In genomic region chr15:99094631-99095270, GRCm38 (mm10) we compare ENCODE assay signal across 9 mouse cellular contexts. TPM values are rescaled to one million over a fixed set of nuclear protein-coding genes. Genes with fewer than 3 reads are reported as not detected.
DNase-seq lines count a peak whose midpoint lies in the region; ATAC-seq and TF ChIP-seq lines count a peak whose summit lies in the region.
"Had no signal": no experiment of that assay in that cellular context is flagged by ENCODE, and none has a peak within 500 bp of the region (broad histone marks: within the 10 kb centered on the region; RNA-seq: fewer than 3 reads in every experiment).

No protein-coding gene starts in this region.

- peak; percentile 61 for ATAC-seq in hindbrain, embryonic 11.5 days (ENCODE audit: low FRiP score)
- 0 out of 2 replicates have a peak, but pooled peaks have one; percentile 40 for ATAC-seq in midbrain, embryonic 16.5 days

- no peak for DNase-seq in layer of hippocampus, adult 2 months (ENCODE audit: low spot score in 2 of 2)
- no peak for DNase-seq in layer of hippocampus, postnatal 25 days (ENCODE audit: extremely low spot score in 1 of 2, low spot score in 1 of 2)
- DNase-seq in embryonic facial prominence, embryonic 10.5 days (ENCODE audit: low spot score): peak; percentile 53
- DNase-seq in hindbrain, embryonic 11.5 days (ENCODE audit: low spot score): peak; percentile 80
- no peak for DNase-seq in thymus, postnatal 14 days
- no peak for DNase-seq in gastrocnemius, postnatal 10 days
- DNase-seq in left cerebral cortex, adult 9 months (ENCODE audit: low spot score in 2 of 2): no peak

- H3K27ac ChIP-seq in layer of hippocampus, adult 2 months: no peak overlapping the region
- no peak overlapping the region for H3K27ac ChIP-seq in embryonic facial prominence, embryonic 10.5 days (replicated peaks)
- peak overlapping the region; percentile 69 for H3K27ac ChIP-seq in hindbrain, embryonic 11.5 days (ENCODE audit: low read depth, low read length)
- no peak overlapping the region for H3K27ac ChIP-seq in midbrain, embryonic 16.5 days (ENCODE audit: low read length)

- H3K4me2 ChIP-seq in hindbrain, embryonic 11.5 days (replicated peaks; ENCODE audit: low read depth, low read length): peak overlapping the region; percentile 32
- H3K4me2 ChIP-seq in midbrain, embryonic 16.5 days (ENCODE audit: low read length): peak overlapping the region; percentile 7; the same call in 1 of the 2 replicates

- no peaks in the 10 kb centered on the region for H3K36me3 ChIP-seq in embryonic facial prominence, embryonic 10.5 days (replicated peaks)
- no peaks in the 10 kb centered on the region for H3K36me3 ChIP-seq in hindbrain, embryonic 11.5 days (ENCODE audit: control insufficient read depth, insufficient read depth, low read length)
- H3K36me3 ChIP-seq in midbrain, embryonic 16.5 days (ENCODE audit: control insufficient read depth, insufficient read depth, low read length): no peaks in the 10 kb centered on the region

- H3K27me3 ChIP-seq in embryonic facial prominence, embryonic 10.5 days (replicated peaks; ENCODE audit: low read depth, poor library complexity, severe bottlenecking): peaks cover 98% of the 10 kb centered on the region
- H3K27me3 ChIP-seq in hindbrain, embryonic 11.5 days (ENCODE audit: control insufficient read depth, insufficient read depth, low read length): peaks cover 49% of the 10 kb centered on the region
- H3K27me3 ChIP-seq in midbrain, embryonic 16.5 days (ENCODE audit: control insufficient read depth, insufficient read depth, low read depth, low read length): peaks cover 27% of the 10 kb centered on the region

- no peak overlapping the region for H3K9ac ChIP-seq in hindbrain, embryonic 11.5 days (ENCODE audit: low read depth, low read length)
- no peak overlapping the region for H3K9ac ChIP-seq in midbrain, embryonic 16.5 days (ENCODE audit: low read depth, low read length)

- peak; percentile 17; the same call in 1 of the 2 replicates for TF ChIP-seq CTCF in layer of hippocampus, adult 2 months (conservative IDR thresholded peaks at IDR 0.05)

- H3K4me1 ChIP-seq in embryonic facial prominence, embryonic 10.5 days: peaks cover 85% of the 10 kb centered on the region
- H3K4me1 ChIP-seq in hindbrain, embryonic 11.5 days (replicated peaks; ENCODE audit: control insufficient read depth, insufficient read depth, low read length): peaks cover 32% of the 10 kb centered on the region
- peaks cover 37% of the 10 kb centered on the region for H3K4me1 ChIP-seq in midbrain, embryonic 16.5 days (ENCODE audit: control insufficient read depth, insufficient read depth, low read length)

- H3K4me3 ChIP-seq in layer of hippocampus, adult 2 months: no peak overlapping the region
- H3K4me3 ChIP-seq in embryonic facial prominence, embryonic 10.5 days: peak overlapping the region; percentile 41
- peak overlapping the region; percentile 13; the same call in 1 of the 2 replicates for H3K4me3 ChIP-seq in hindbrain, embryonic 11.5 days (ENCODE audit: low read depth, low read length)
- no peak overlapping the region for H3K4me3 ChIP-seq in midbrain, embryonic 16.5 days (ENCODE audit: low read depth, low read length)

- H3K9me3 ChIP-seq in embryonic facial prominence, embryonic 10.5 days: no peaks in the 10 kb centered on the region
- no peaks in the 10 kb centered on the region for H3K9me3 ChIP-seq in hindbrain, embryonic 11.5 days (ENCODE audit: control insufficient read depth, low read length)
- no peaks in the 10 kb centered on the region for H3K9me3 ChIP-seq in midbrain, embryonic 16.5 days (replicated peaks; ENCODE audit: control insufficient read depth, low read length, poor library complexity, severe bottlenecking)

- under 1% methylated on average over 27 of the region's 27 CpGs for WGBS in embryonic facial prominence, embryonic 10.5 days
- WGBS in hindbrain, embryonic 11.5 days: under 1% methylated on average over 26 of the region's 27 CpGs
- WGBS in midbrain, embryonic 16.5 days: 1% methylated on average over 24 of the region's 27 CpGs

RNA-seq across cellular contexts. Expression of gene Dnajc22, which starts 1.8 kb away (rescaled TPM):
- total RNA-seq in layer of hippocampus, adult 2 months (2021): under 1 TPM in 1 of 2 experiments, not detected in 1; 0.31 TPM
- under 1 TPM; 0.17 to 0.47 TPM for total RNA-seq in layer of hippocampus, postnatal 25 days (2021)
- 1.1 and 1.6 TPM in 2 replicates for polyA plus RNA-seq in embryonic facial prominence, embryonic 10.5 days (2016; fragmentation: Nextera tagmentation; extraction: Ambion mirVana)
- polyA plus RNA-seq in hindbrain, embryonic 11.5 days (2014; fragmentation: Nextera tagmentation; extraction: Ambion mirVana): 1.2 and 3.3 TPM in 2 replicates
- polyA plus RNA-seq in midbrain, embryonic 16.5 days (2015; fragmentation: Nextera tagmentation; extraction: Ambion mirVana): 0.75 and 1.3 TPM in 2 replicates
- under 1 TPM in 1 of 2 experiments, not detected in 1; 0.50 TPM for total RNA-seq in gastrocnemius, postnatal 10 days (2021)

RNA-seq across cellular contexts. Expression of gene C1ql4, which starts 7.1 kb away (rescaled TPM):
- not detected for total RNA-seq in layer of hippocampus, adult 2 months (2021)
- not detected for total RNA-seq in layer of hippocampus, postnatal 25 days (2021)
- 0.36 and 0.52 TPM in 2 replicates for polyA plus RNA-seq in embryonic facial prominence, embryonic 10.5 days (2016; fragmentation: Nextera tagmentation; extraction: Ambion mirVana)
- polyA plus RNA-seq in hindbrain, embryonic 11.5 days (2014; fragmentation: Nextera tagmentation; extraction: Ambion mirVana): 10.2 and 12.4 TPM in 2 replicates
- polyA plus RNA-seq in midbrain, embryonic 16.5 days (2015; fragmentation: Nextera tagmentation; extraction: Ambion mirVana): 7.2 and 7.8 TPM in 2 replicates
- not detected for total RNA-seq in gastrocnemius, postnatal 10 days (2021)
- total RNA-seq: layer of hippocampus, adult 18-20 months had no signal

RNA-seq across cellular contexts. Expression of gene Troap, which starts 20.4 kb away (rescaled TPM):
- total RNA-seq in layer of hippocampus, adult 2 months (2021): under 1 TPM; 0.36 to 0.64 TPM
- under 1 TPM; 0.63 to 0.69 TPM for total RNA-seq in layer of hippocampus, postnatal 25 days (2021)
- 49.8 and 53.1 TPM in 2 replicates for polyA plus RNA-seq in embryonic facial prominence, embryonic 10.5 days (2016; fragmentation: Nextera tagmentation; extraction: Ambion mirVana)
- polyA plus RNA-seq in hindbrain, embryonic 11.5 days (2014; fragmentation: Nextera tagmentation; extraction: Ambion mirVana): 19.1 and 22.9 TPM in 2 replicates
- polyA plus RNA-seq in midbrain, embryonic 16.5 days (2015; fragmentation: Nextera tagmentation; extraction: Ambion mirVana): 3.2 and 4.9 TPM in 2 replicates
- 1 to 10 TPM; 2.5 to 4.6 TPM for total RNA-seq in gastrocnemius, postnatal 10 days (2021)

RNA-seq across cellular contexts. Expression of gene Spats2, which starts 31.0 kb away (rescaled TPM):
- total RNA-seq in layer of hippocampus, adult 2 months (2021): 10 to 100 TPM; 29.2 to 30.9 TPM
- 10 to 100 TPM; 30.9 to 35.3 TPM for total RNA-seq in layer of hippocampus, postnatal 25 days (2021)
- 60.1 and 62.1 TPM in 2 replicates for polyA plus RNA-seq in embryonic facial prominence, embryonic 10.5 days (2016; fragmentation: Nextera tagmentation; extraction: Ambion mirVana)
- polyA plus RNA-seq in hindbrain, embryonic 11.5 days (2014; fragmentation: Nextera tagmentation; extraction: Ambion mirVana): 59.5 and 64.9 TPM in 2 replicates
- polyA plus RNA-seq in midbrain, embryonic 16.5 days (2015; fragmentation: Nextera tagmentation; extraction: Ambion mirVana): 28.0 and 32.2 TPM in 2 replicates
- total RNA-seq in gastrocnemius, postnatal 10 days (2021): 10 to 100 TPM; 12.3 to 14.5 TPM

RNA-seq across cellular contexts. Expression of gene Prph, which starts 39.8 kb away (rescaled TPM):
- total RNA-seq in layer of hippocampus, adult 2 months (2021): under 1 TPM; 0.67 to 0.83 TPM
- 1 to 10 TPM; 1.2 to 1.4 TPM for total RNA-seq in layer of hippocampus, postnatal 25 days (2021)
- polyA plus RNA-seq in embryonic facial prominence, embryonic 10.5 days (2016; fragmentation: Nextera tagmentation; extraction: Ambion mirVana): 3.7 and 6.3 TPM in 2 replicates
- 17.2 and 20.9 TPM in 2 replicates for polyA plus RNA-seq in hindbrain, embryonic 11.5 days (2014; fragmentation: Nextera tagmentation; extraction: Ambion mirVana)
- polyA plus RNA-seq in midbrain, embryonic 16.5 days (2015; fragmentation: Nextera tagmentation; extraction: Ambion mirVana): 5.1 and 7.1 TPM in 2 replicates
- total RNA-seq in gastrocnemius, postnatal 10 days (2021): 1 to 10 TPM; 1.7 to 2.0 TPM

Comparison
In these comparisons a context has a peak if more than half of its experiments do, and no peak if none do; other contexts are left out.
1. DNase-seq: peak in embryonic facial prominence, embryonic 10.5 days (single experiment) and hindbrain, embryonic 11.5 days (single experiment); none in layer of hippocampus, adult 2 months (0 of 2), layer of hippocampus, postnatal 25 days (0 of 2), thymus, postnatal 14 days (single experiment), gastrocnemius, postnatal 10 days (single experiment) and left cerebral cortex, adult 9 months (0 of 2).
2. H3K4me3 ChIP-seq: peak in embryonic facial prominence, embryonic 10.5 days (single experiment) and hindbrain, embryonic 11.5 days (single experiment); none in layer of hippocampus, adult 2 months (single experiment) and midbrain, embryonic 16.5 days (single experiment).